Mouse (Mus musculus) activated CD4-positive, CD25-positive, alpha-beta regulatory T cell, adult 4 months (primary cell): Measurements from ENCODE around the gene Pkp3. TPM values are rescaled to one million over a fixed set of nuclear protein-coding genes. Genes with fewer than 3 reads are reported as not detected.
A peak's percentile ranks its signal among the peaks of the same experiment; 100 is the strongest.
"Not testable (repeated sequence)": the region's sequence is repeated elsewhere in the genome, so short reads cannot be mapped to it uniquely, and the experiment has no call there.

Source experiments
- ATAC-seq: one replicate; pipeline ENCODE4 v1.8.0; 2017
- polyA plus RNA-seq, 2 experiments: library from polyadenylated mRNA; unstranded; fragments of 100-300 nt; shearing (Covaris generic); gene quantifications; one replicate each; pipeline ENCODE4 v1.2.1; 2017

Pkp3 gene
- 100 to 1,000 TPM; 365 to 380 TPM for polyA plus RNA-seq

GRCm38 (mm10) chr7:141077841-141078240 is at the start of gene Pkp3:
Gene Pkp3, plus strand, starts transcription at chr7:141078218.
- ATAC-seq, result no peak

DNA sequence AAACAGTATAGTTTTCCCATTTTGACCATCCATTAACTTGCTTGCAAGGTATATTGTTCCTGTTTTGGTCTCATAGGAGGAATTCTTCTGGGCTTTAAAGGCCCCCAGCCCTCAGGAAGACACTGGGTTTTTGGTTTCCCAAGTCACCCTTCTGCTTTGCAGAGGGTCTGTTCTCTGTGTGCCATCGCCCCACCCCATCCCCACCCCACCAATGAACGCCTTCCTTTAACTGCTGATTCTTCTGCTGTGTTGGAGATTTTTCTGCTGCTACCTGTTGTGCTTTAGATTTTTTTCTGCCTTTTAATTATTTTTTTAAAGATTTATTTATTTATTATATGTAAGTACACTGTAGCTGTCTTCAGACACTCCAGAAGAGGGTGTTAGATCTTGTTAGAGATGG is 49.2 kb upstream of the Pkp3 start, which contains the start of gene Gm17387:
Gm17387 (plus strand) TSS at position 301 of the 400 bp plus-strand sequence.
- ATAC-seq, result no peak

DNA sequence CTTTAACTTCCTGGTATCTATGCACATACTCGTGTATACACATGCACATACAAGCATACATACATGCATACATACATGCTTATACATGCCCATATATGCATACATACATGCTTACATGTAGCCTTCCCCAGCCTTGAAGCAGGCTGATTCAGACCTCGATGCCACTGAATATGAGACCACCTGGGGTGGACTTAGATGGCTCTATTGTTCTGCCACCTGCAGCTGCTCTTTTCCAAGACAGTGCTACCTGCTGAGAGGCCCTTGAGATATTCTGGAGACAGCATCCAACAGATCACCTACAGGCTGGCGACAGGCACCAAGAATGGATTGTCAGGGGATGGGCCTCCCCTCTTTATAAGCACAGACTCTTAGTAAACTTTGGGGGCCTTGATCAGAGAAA is 47.6 kb upstream of the Pkp3 start:
- no peak for ATAC-seq

DNA sequence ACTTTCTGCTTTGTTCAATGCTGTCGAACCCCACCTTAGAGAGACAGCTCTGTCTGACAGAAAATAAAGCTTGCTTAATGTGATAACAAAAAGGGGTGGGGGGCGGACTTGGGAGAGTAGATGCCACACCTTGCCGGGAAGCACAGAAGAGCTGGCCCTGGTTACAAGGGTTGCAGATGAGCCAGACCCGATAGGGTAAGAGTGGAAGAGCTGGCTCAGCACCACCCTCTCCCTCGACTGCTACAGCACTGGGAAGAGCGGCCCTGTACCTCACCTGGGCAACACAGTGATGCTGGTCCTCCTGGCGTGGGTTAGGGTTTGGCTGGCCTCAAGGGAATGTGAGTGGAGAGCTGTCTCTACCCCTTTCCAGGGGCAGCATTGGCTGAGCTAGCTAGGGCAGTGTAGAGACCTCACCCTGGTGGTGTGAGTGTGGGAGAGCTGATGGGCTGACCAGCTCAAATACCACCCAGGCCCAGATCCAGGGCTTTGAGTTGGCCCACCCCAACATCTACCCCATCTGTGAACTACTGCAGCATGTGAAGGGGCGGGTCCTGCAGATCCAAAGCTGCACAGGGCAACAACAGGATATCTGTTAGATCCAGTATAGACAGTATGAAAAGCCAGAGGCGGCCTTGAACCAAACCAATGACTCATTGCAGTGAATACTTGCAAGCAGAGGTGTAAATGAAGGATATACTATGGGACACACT is 45.4 kb upstream of the Pkp3 start:
- ATAC-seq, result no peak

DNA sequence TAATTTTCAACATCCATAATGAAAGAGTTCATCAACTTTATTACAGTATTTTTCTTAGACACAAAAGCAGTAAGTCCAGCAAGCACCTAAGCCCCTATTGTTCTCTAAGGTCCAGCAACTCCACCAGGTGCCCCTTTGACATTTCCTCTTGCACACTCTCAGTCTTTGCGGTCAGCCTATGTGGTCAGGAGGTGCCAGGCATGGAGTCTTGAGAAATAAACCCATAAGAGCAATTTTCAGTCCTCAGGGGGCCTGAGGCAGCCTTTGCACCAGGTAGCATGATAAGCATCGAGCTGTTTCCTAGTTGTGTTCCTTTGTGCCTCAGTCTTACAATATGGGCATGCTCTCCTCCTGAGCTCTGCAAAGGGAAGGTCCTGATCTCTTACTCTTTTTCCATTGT is 41.4 kb upstream of the Pkp3 start:
- ATAC-seq, result not testable (repeated sequence)

- ATAC-seq, result peak; percentile 85
Observed at GRCm38 (mm10) chr7:141038090-141039032, 39.7 kb upstream of the Pkp3 start.

- ATAC-seq, result no peak
Observed at GRCm38 (mm10) chr7:141039386-141040107, 38.5 kb upstream of the Pkp3 start.

GRCm38 (mm10) chr7:141040867-141041606 is 37.0 kb upstream of the Pkp3 start:
- ATAC-seq, result no peak

DNA sequence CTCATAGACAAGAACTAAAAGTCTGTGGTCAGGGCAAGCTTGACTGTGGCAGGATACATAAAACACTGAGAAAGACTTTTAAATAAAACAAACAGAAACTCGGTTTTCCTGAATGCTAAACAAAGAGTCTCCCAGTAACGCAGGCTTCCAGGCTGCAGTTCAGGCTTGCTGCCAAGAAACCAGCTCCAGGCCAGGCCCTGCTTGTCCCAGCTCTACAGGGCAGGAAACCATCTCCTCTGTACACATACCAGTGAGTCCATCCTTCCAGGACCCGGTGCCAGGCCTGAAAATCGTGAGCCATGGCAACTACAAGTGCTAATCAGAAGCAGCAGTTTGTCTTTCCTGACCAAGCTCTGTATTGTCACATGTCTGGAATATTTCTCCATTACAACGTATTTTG is 36.4 kb upstream of the Pkp3 start:
- ATAC-seq, result no peak

DNA sequence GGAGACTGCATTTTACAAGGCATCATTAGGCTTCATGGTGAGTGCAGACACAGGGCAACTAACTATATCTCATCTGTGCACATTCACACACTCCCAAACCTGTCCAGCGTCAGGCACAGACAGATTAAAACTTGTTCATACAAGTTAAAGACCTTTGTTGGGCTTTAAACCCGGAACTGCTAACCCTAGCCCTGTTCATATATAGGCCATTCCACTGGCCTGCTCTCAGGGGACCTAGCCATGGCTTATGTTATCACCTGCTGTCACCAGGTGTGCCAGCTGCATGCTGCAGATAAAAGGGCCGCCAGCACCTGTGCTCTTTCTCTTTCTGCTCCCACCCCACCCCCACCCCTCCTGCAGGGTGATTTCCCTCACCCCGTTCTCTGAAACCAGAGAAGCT is 35.5 kb upstream of the Pkp3 start:
- ATAC-seq, result no peak

- no peak for ATAC-seq
Observed at GRCm38 (mm10) chr7:141046931-141047580, 31.0 kb upstream of the Pkp3 start.

GRCm38 (mm10) chr7:141047581-141048225 is 30.3 kb upstream of the Pkp3 start:
- ATAC-seq, result no peak

DNA sequence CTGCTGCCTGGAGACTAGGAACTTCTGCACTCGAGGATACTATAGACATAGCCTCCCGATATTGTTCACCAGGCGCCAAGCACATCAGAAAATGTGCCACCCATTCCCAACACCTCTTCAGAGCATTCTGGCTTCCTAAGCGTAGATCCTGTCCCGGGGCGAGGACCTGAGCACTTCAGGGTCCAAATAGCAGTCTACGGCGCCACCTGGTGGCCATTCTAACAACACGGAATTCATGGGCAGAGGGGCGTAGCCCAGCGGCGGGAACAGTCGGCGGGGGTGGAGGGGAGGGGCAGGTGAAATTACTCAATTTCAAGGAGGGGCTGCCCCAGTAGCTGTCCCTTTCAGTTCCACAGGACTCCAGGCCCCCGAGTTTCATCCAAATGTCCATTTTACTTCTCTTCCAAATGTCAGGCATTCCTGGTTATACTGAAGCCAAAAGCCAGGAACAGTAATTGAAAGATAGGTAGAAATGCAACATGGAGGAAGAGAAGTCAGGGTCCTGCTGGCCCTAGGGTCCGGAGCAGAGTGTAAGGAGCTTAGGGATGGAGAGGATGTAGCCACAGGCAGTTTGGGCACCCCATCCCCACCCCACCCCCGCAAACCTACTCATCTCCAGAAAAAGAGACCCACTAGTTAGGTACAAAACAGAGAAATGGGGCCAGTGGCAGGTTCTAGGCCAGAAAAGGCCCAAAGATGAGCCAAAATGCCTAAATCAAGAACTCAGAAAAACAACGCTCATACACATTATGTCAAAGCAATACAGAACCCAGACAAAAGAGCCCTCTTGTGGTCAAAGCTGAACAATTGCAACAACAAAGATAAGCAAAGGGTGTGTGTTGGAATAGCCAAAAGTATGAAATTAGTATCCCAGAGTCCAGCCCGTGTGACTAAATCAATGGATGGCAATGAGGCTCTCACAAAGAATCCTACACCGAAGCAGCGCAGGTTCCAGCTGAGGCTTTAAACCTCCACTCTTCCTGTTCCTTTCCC is 29.5 kb upstream of the Pkp3 start:
- peak; percentile 84 for ATAC-seq

DNA sequence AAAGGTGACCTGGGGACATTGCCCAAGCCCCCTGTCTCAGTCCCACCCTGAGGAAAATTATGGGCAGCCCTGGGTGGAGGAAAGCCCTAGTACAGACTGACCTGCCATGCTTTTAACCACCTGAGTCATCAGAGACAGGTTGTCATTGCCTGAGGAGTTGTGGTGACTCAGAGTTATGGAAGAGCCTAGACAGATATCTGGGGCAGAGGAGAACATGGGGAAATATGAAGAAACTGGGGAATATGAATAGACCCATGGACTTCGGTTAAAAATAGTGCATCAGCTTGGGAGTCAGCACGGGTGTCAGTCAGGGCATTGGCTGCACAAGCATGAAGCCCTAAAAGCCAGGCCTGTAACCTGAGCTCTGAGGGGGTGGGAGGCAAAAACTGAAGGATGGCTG is 28.7 kb upstream of the Pkp3 start:
- no peak for ATAC-seq

- ATAC-seq, result no peak
Observed at GRCm38 (mm10) chr7:141051060-141051685, 26.8 kb upstream of the Pkp3 start.

GRCm38 (mm10) chr7:141052016-141052415 is 26.0 kb upstream of the Pkp3 start:
- no peak for ATAC-seq

GRCm38 (mm10) chr7:141052421-141052820 is 25.6 kb upstream of the Pkp3 start:
- ATAC-seq, result no peak

DNA sequence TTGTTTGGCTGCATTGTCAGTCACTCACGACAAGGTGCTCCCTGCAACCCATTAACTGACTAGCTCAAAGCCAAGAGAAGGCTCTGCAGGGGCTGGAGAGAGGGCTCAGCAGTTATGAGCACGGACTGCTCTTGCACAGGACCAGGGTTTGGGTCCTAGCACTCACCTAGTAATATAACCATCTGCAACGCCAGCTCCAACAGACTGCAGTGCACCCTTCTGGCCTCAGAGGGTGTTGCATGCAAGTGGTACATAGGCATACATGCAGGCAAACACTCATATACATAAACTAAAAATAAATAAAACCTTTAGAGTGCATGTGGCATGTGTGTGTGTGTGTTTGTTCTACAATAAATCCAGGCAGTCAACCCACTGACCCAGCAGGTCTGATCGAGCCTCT is 22.2 kb upstream of the Pkp3 start:
- no peak for ATAC-seq

DNA sequence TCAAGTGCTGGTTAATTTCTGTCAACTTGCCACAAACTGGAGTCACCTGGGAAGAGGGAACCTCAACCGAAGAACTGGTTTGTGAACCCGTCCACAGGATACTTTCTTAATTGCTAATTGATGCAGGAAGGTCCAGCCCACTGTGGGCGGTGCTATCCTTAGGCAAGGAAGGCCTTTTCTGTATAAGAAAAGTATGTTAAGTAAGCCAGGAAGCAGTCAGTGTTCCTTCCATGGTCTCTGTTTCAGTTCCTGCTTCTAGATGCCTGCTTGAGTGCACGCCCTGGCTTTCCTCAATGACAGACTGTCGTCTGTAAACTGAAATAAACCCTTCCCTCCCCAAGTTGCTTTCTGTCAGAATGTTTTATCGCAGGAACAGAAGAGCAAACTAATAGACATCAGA is 21.0 kb upstream of the Pkp3 start:
- no peak for ATAC-seq
